Mouse (Mus musculus) forebrain, embryonic 12.5 days (tissue): ENCODE data around the gene Poln. TPM values are rescaled to one million over a fixed set of nuclear protein-coding genes. Genes with fewer than 3 reads are reported as not detected.

ENCODE experiments used
- polyA plus RNA-seq: library from polyadenylated mRNA; unstranded; fragments of >200 nt; fragmentation: Nextera tagmentation; extraction: Ambion mirVana; gene quantifications from 2 replicates; pipeline ENCODE4 v1.2.1, GENCODE M21; 2016

Poln gene
- polyA plus RNA-seq, 1 experiment from 2014 or later: 0.80 TPM

Other genes starting within 250 kb of the Poln start
- 63.7 and 73.8 TPM in 2 replicates for gene Nelfa, start 233.0 kb downstream of the Poln start, polyA plus RNA-seq
- gene Gm1673, start 186.0 kb downstream of the Poln start, polyA plus RNA-seq: 387 and 405 TPM in 2 replicates
- 2.4 and 3.1 TPM in 2 replicates for gene Nat8l, start 173.5 kb downstream of the Poln start, polyA plus RNA-seq
- 43.1 and 45.3 TPM in 2 replicates for gene Haus3, start 79 bp upstream of the Poln start, polyA plus RNA-seq
- 25.0 and 25.8 TPM in 2 replicates for gene Mxd4, start 18.3 kb upstream of the Poln start, polyA plus RNA-seq
- 2.1 and 2.6 TPM in 2 replicates for gene Zfyve28, start 119.0 kb upstream of the Poln start, polyA plus RNA-seq
- gene Cfap99, start 119.2 kb upstream of the Poln start, polyA plus RNA-seq: not detected in 2 replicates
- 178 and 180 TPM in 2 replicates for gene Rnf4, start 166.8 kb upstream of the Poln start, polyA plus RNA-seq
- 17.8 and 19.9 TPM in 2 replicates for gene Fam193a, start 200.5 kb upstream of the Poln start, polyA plus RNA-seq